Mouse (Mus musculus) embryo, embryonic 10.5 days (tissue): ENCODE measurements around the gene Idh3a.
"Not testable (repeated sequence)": the region's sequence is repeated elsewhere in the genome, so short reads cannot be mapped to it uniquely, and the experiment has no call there.

Experiments
- DNase-seq: peaks from one replicate; pipeline ENCODE4 v3.0.0-alpha.2; 2015; ENCODE audit warnings: low spot score

Gene Idh3a

DNA sequence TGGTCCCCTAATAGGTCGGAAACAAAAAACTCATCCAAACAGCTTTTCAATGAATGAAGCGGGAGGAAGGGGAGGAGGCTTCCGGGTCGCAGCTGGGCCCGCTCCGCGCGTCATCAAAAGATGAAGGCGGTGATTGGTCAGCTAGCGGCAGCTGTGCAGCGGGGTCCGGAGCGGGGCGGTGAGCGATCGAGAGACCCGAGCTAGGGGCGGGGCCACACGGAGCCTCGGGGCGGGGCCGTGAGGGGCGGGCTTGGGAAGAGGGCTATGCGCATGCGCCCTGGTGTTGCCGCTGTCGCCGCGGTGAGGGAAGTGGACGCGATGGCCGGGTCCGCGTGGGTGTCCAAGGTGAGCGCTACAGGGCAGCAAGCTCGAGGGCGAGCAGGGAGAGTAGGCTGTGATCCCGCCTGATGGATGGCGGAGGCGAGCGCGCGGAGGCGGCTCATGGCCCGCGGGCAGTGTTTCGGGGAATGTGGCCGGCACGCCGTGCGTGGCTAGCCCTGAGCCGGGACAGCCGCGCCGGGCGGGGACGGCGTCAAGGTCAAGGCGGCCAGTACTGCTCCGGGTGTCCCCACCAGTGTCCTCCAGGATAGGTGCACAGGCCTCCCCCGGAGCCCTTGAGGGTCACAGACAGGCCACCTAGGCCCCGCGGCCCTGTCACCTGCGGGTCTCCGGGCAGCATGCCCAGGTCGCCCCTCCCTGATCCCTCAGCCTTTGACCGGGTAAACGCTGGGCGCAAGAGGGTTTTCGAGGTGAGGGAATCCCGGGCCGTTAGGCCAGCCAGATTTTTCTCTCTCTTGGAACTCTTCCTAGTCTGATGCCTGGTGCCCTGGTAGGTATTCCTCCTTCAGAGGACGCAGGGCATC, at the start of gene Idh3a:
Gene Idh3a, plus strand, starts transcription at position 136 of the 863 bp plus-strand sequence.
- peak; percentile 99 for DNase-seq

- no peak for DNase-seq
Measured at GRCm38 (mm10) chr9:54537030-54537429, 49.1 kb upstream of the Idh3a start.

DNA sequence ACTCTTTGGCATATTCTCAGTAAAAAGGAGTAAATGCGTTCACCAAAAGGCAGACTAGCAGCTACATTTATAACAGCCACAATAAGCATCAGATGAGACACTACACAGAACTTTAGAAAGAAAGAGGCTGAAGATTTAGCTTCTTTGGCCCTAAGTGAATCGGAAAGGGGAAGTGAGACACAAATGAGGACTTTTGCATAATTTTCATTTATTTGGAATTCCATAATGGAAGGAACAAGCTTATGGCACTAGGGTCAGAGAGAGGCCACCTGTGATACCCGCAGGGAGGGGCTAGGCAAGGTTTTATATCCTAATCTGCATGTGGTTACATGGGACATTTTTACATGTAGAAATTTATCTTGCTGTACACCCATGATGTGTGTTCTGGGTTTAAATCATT, 48.7 kb upstream of the Idh3a start:
- DNase-seq, result no peak

DNA sequence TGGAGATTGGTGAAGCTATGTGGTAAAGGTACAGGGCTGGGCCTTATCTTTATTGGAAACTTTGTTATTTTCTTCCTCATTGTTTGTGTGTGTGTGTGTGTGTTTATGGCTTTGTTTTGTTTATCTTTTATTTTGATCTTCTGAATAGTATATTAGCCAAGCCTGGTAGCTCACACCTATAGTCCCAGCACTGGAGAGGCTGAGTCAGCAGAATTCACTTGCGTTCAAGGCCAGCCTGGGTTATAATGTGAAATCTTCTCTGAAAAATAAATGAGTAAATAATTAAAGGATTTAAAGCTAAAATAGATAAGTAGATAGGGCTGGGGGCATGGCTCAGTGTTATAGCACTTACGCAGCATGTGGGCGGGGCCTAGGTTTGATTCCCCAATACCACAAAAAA, 47.9 kb upstream of the Idh3a start:
- DNase-seq, result no peak

DNA sequence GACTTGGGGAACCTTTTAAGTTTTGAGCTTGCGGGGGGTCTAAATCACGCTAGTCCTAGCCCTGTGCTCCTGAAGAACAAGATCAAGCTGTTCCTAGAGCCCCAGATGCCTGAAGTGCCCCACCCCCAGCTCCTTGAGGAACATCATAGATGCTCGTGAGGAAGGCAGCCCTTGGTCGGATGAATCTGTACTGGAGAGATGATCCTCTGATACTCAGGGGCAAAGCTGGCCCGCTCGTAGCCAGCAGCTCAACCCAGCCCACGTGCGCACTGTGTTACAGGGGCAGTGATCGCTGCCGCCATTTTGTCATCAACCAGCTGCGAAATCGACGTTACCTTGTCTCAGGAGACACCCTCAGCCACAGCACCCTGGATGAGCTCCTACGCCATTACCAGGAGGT, 47.5 kb upstream of the Idh3a start, which contains the start of gene Sh2d7:
Gene Sh2d7, plus strand, starts transcription at position 301 of the 400 bp plus-strand sequence.
- DNase-seq, result no peak

GRCm38 (mm10) chr9:54540801-54541200, 45.3 kb upstream of the Idh3a start:
- DNase-seq, result no peak

GRCm38 (mm10) chr9:54544212-54544953, 41.8 kb upstream of the Idh3a start:
- no peak for DNase-seq

GRCm38 (mm10) chr9:54544954-54545315, 41.2 kb upstream of the Idh3a start:
- DNase-seq, result no peak

DNA sequence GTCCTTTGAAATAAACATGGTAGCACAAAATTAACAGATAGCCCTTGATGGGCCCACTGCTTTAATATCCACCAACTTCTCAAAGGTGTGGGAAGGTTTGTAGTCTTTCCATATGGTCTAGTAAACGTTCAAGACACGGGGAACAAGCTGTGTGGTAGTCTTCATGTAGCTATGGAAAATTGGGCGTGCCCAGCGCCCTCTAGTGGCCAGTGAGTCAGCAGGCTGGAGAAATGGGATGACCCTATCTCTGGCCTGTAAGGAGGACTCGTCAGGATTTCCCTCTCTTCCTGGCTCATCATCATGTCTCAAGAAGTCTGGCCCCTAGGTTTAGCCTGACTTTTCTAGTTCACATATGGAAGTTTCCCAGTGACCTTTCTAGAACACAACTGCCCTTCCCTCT, 38.6 kb upstream of the Idh3a start:
- peak; percentile 76 for DNase-seq

GRCm38 (mm10) chr9:54549433-54549832, 36.7 kb upstream of the Idh3a start:
- DNase-seq, result no peak

- peak; percentile 42 for DNase-seq
Measured at GRCm38 (mm10) chr9:54552409-54552808, 33.7 kb upstream of the Idh3a start.

- DNase-seq, result no peak
Measured at GRCm38 (mm10) chr9:54555044-54555443, 31.1 kb upstream of the Idh3a start.

DNA sequence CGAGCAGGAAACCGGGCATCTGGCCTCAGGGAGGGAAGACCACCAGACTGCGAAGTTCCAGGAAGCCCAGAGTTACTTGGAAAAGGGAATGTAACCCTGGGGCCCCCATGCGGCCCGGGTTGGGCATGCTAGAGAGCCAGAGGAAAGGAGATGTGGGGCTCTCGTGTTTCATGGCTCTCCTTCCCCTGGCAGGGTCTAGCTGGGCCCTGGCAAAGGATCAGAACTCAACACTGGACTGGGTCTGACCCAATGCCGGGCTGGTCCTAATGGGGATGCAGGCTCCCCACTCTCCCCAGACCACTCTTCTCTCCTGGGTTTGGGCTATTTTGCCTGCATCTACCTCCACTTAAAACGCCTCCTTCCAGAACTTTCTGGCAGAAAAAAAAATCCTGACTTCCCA, 27.4 kb upstream of the Idh3a start:
- DNase-seq, result no peak

DNA sequence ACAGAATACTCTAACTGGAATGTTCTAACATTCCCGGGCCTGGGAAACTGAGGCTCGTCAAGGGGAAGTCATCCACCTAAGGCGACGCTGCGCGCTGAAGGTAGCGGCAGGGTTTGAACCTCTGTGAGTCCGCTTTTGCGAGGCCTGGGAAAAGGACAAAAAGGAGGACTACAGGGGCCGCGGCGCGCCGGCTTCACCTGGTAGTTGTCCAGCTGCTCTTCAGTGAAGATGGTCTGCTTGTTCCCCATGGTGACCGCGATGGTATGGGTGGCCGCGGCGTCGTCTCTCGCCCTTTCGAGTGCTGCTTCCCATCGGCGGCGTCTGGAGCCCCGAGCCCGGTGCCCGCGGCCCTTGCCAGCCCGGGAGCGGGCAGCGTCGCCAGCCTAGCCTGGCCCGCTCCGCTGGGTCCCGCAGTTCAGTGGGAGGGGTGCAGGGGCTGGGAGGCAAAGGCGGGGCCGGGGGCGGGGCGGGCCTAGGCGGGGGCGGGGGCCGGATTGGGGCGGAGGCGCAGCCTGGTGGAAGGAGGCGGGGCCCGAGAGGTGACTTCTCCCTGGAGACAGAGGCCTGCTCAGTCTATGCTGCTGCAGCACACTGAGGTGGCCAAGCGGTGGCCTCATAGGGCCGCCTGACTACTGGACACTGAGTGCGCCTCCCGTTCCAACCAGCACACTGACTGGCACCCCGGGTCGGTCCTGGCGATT, 26.2 kb upstream of the Idh3a start, which contains the start of gene Cib2:
Gene Cib2, minus strand, starts transcription at position 448 of the 701 bp plus-strand sequence.
- peak; percentile 87 for DNase-seq

DNA sequence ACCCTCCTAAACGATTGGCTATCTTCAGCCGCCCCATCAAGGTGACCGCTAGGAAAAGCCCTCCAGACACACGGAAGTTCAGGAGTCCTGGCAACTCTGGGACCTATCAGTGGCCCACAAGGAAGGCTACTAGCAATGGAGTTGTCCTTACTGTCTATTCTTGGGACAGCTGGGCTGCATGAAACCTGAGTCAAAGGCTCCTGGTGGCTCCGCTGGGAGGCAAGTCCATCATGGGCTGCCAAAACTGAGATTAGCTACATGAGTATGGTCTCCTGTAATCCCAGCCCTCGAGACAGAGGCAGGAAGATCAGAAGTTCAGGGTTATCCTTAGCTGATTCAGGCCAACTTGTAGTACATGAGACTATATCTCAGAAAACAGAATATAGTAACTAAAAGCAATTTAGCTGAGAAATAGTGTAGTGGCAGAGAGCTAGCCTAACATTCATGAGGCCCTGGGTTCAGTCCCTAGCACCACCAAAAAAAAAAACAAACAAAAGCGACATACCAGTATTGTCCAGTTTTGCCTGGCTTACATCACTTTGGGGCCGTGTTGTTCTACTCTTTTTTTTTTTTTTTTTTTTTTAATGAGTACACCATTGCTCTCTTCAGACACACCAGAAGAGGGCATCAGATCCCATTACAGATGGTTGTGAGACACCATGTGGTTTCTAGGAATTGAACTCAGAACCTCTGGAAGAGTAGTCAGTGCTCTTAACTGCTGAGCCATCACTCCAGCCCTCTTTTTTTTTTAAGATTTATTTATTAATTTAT, 25.1 kb upstream of the Idh3a start:
- DNase-seq, result no peak

DNA sequence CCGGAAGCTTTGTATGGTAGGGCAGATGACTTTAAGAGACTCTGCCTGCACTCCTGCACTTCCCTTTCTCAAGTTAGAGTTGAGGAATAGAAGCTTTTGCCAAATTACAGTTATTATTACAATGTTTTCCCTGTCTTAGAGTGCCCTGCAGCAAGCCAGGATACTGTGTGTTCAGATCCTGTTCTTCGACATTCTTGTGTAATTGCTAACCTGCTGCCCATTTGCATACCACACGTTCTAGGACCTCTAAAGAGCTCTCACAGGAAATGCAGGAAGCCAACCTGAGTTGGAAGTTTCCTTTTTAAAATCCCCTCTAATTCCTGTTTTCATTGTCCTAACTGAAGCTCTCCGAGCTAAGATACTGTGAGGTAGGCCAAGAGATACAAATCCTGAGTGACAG, 19.2 kb upstream of the Idh3a start:
- DNase-seq, result no peak

GRCm38 (mm10) chr9:54568732-54569131, 17.4 kb upstream of the Idh3a start:
- DNase-seq, result peak; percentile 67

DNA sequence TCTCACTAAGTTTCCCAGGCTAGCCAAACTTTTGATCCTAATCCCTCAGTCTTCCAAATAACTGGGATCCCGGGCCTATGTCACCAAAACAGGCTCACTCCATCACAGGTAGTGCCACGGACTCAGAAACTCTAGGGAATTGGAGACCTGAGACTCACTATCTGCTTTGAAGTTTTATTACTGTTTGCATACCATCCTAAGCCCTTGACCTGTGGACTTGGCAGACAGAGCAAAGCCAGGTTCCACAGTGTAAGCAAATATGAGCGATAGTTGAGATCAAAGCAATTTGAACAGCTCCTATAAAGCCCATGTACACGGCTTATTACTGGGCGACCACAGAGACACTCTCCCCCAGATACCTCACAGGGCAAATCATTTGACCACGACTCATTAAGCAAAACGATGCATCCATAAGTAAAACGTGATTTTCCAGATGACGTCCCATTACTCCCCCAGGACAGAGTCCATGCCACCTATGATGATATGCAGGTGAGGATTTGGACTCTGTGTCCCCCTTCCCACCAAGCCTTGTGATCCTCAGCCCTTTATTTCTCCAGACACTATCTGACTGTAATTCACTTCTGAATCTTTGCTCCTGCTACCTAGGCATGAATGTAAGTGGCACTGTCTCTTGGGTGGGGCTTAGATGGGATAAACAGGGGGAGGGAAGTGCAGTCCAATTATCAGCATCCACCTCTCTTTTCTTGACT, 14.8 kb upstream of the Idh3a start:
- no peak for DNase-seq

- no peak for DNase-seq
Measured at GRCm38 (mm10) chr9:54583712-54584111, 2.4 kb upstream of the Idh3a start.

DNA sequence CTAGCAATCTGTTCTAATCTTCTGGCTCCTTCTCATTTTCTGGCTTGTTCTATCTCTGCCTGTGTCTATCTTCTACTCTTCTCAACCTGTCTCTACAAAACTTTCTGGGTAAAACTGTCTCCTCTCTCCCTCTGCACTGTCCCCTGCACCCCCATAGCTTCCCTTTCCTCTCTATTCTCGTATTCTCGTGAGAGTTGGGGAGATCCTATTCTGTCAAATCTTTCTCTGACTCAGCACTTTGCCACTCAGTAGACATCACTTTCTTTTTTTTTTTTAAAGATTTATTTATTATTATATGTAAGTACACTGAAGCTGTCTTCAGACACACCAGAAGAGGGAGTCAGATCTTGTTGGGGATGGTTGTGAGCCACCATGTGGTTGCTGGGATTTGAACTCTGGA, 2.0 kb upstream of the Idh3a start:
- not testable (repeated sequence) for DNase-seq

DNA sequence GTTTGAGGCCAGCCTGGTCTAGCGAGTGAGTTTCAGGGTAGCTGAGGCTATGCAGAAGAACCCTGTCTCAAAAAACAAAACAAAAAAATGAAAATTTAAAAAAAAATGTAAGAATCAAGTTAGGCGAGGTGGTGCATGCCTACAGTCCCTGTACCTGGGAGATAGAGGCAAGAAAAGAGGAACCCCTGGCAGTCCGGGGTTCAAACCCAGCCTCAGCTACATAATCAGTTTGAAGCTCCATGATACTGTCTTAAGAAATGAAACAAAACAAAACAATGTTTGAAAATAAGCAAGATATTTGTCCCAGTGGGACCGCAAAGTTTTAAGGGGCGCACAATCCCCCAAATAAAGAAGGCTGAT, 315 bp upstream of the Idh3a start:
- no peak for DNase-seq
